Mouse (Mus musculus): ENCODE measurements around the gene Tnfrsf21. TPM values are rescaled to one million over a fixed set of nuclear protein-coding genes. Genes with fewer than 3 reads are reported as not detected.
A peak's percentile ranks its signal among the peaks of the same experiment; 100 is the strongest.

The Tnfrsf21 gene
- total RNA-seq, 1 experiment from 2014 or later, result 53.9 TPM

DNA sequence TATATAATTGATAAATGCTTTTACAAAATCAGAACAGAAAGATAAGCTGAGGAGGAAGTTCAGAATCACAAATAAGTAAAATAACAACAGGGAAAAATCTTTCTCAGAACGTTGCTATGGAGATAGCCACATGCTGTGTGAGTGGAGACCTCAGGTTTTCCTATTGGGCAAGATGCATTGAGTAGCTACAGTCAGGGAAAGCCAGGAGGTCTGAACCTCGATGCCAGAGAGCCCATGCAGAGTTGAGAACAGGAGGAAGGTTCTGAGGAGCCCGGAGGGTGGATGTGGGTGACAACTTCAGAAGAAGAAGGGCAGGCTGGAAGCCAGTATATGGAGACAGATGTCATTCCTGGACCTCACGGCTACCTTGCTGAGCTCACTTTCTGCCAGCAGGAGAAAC, 120.4 kb downstream of the Tnfrsf21 start:
- no peak for ATAC-seq (replicated peaks in 1 of 2; ENCODE audit: insufficient read depth in 1 of 2, low FRiP score in 2 of 2, low TSS enrichment in 1 of 2, low read depth in 1 of 2, poor library complexity in 2 of 2, severe bottlenecking in 2 of 2)

DNA sequence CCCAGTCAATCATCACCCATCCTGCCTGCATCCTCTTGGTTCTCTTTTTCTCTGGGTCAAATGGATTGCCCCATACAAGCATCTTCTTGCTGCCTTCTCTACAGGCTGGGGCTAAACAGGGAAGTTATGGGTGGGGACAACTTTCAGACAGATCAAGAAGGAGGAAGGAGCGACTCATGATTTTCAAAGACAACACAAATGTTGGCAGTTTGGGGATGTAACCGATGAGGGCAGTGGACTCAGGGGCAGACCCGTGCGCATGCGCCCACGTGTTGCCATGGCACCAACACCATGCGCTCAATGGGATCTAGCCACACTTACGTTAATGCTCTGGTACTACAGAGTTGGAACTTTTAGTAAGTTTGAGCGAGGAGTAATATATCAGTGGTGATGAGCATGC, 121.5 kb downstream of the Tnfrsf21 start:
- peak; percentile 73 to 82 for ATAC-seq (replicated peaks in 1 of 2; ENCODE audit: insufficient read depth in 1 of 2, low FRiP score in 2 of 2, low TSS enrichment in 1 of 2, low read depth in 1 of 2, poor library complexity in 2 of 2, severe bottlenecking in 2 of 2)

DNA sequence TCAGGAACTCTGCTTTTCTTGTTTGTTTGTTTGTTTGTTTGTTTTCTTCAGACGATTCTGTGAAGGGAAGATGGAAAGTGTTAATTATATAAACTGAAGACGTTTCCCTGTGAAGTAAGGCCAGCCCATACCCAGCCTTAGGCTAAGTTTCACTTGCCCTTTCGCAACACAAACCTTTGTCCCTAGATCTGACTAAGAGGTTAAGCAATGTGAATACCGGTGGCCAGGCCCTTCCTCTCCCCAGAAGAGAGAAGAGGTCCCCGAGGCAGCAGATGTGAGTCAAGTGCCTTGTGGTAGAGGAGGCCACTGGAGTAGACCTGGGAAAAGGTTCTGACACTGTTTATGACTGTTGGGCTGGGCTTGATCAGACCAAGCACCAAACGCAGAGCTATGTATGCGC, 122.0 kb downstream of the Tnfrsf21 start:
- ATAC-seq (replicated peaks in 1 of 2; ENCODE audit: insufficient read depth in 1 of 2, low FRiP score in 2 of 2, low TSS enrichment in 1 of 2, low read depth in 1 of 2, poor library complexity in 2 of 2, severe bottlenecking in 2 of 2), result peak in 1 of 2 experiments; percentile 71; a peak in 2 of 4 replicates

Other genes starting within 250 kb of the Tnfrsf21 start
- 29.4 and 39.0 TPM in 2 replicates for gene Cd2ap, start 139.9 kb upstream of the Tnfrsf21 start, total RNA-seq (2017)

All from hematopoietic stem cell, adult 5-6 weeks (primary cell).